Mouse (Mus musculus) erythroblast, embryonic 14.5 days (primary cell): ENCODE measurements around the gene Fis1.

ENCODE experiments used
- GATA1 ChIP-seq: IDR thresholded peaks from 2 replicates; pipeline ENCODE4 v1.6.1; 2012; ENCODE audit warnings: low read length, inconsistent platforms, mixed read lengths
- TAL1 ChIP-seq: IDR thresholded peaks from 3 replicates; pipeline ENCODE4 v1.6.1; 2012; ENCODE audit warnings: low read length, inconsistent platforms, mixed read lengths

DNA sequence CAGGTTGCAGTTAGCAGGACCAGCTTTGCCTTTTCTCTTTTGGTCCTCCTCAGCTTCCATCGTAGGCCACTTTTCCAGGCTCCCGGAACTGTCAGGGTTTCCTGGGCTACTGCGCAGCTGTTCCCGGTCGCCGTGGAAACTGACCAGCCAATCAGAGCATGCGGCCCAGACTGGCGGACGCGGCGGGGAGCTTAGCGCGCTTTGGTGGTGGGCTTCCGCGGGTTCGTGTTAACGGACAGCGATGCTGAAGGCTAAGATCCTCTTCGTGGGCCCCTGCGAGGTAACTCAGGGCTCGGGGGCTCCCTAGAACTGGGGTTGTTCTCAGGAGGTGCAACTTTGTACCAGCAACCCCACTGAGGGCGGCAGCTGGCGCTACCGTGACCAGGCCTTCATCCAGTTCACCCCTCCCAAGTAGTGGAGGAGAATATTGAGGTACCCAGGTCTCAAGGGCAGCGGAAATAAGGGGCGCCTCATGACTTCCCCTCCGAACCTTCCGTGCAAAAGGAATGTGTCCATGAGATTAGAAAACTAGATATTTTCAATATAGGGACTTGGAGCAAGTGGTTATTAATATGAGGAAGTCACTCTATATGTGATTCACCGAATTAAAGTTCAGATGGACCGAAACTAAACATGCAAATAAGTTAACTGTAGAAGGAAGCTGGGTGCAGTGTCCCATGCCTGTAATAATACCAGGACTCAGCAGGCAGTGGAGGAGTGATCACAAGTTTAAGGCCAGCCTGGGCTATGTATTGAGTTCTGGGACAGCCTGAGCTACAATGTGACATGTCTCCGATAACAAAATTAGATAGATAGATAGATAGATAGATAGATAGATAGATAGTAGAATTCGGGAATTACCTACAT, 44.9 kb upstream of the Fis1 start, which contains the start of gene Ift22:
- TF ChIP-seq GATA1 (no peak), TAL1 (no peak)
